Mouse (Mus musculus): ENCODE data around the gene Wfdc1. TPM values are rescaled to one million over a fixed set of nuclear protein-coding genes. Genes with fewer than 3 reads are reported as not detected.

Wfdc1 gene
- total and polyA plus RNA-seq, 2 experiments from 2014 or later, result 22.4 to 55.0 TPM

DNA sequence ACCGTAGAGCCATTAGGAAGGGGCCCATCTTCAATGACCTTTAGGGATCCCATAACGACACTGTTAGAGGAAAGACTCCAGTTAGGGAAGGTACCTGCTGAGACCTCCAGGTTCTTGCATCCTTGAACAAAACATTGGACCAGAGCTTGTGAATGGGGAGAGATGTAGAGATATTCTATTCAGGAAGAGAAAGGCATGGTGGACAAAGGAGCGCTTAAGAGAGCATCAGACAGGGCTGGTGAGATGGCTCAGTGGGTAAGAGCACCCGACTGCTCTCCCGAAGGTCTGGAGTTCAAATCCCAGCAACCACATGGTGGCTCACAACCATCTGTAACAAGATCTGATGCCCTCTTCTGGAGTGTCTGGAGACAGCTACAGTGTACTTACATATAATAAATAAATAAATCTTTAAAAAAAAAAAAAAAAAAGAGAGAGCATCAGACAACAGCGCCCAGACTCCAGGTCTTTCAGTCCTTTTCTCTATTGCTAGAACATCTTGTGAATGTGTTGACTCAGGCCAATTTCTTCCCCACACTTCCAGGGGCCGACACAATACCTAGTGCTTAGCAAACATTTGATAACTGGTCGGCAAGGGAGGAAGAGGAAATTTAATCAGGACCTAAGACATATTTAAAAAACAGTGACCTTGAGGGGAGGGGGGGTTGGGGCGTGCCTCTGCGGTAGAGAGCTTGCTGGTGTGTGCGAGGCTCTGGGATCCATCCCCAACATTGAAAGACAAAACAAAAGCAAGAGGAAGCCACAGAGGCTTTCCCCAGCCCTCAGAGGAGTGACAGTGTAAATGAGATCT is 71.1 kb downstream of the Wfdc1 start:
- Histone ChIP-seq H3K27ac (ENCODE audit: low read depth) (no peak overlapping the region), H3K9ac (replicated peaks; ENCODE audit: low read depth, low read length) (no peak overlapping the region), H3K9me3 (replicated peaks; ENCODE audit: control insufficient read depth, low read length) (no peaks in the 10 kb centered on the region), H3K4me3 (ENCODE audit: low read depth, low read length) (no peak overlapping the region), H3K4me2 (ENCODE audit: low read depth, low read length) (no peak overlapping the region), H3K27me3 (ENCODE audit: control insufficient read depth, insufficient read depth, low read length) (no peaks in the 10 kb centered on the region), H3K4me1 (ENCODE audit: control insufficient read depth, insufficient read depth) (no peaks in the 10 kb centered on the region), H3K36me3 (replicated peaks; ENCODE audit: control insufficient read depth, insufficient read depth, low read length) (no peaks in the 10 kb centered on the region)
- TF ChIP-seq EP300 (IDR thresholded peaks at IDR 0.05; ENCODE audit: low read depth) (no peak), CTCF (IDR thresholded peaks at IDR 0.05; ENCODE audit: low read depth) (no peak)
- 70% methylated on average over 11 of the region's 11 CpGs for WGBS
- ATAC-seq (ENCODE audit: insufficient read depth, low read depth) (no peak), DNase-seq (ENCODE audit: low spot score) (no peak)

Other genes starting within 250 kb of the Wfdc1 start
- not detected in 2 replicates for gene Osgin1, start 232.2 kb upstream of the Wfdc1 start, total RNA-seq (2014; rRNA removed; ENCODE audit: low replicate concordance)
- 0.38 and 1.0 TPM in 2 replicates for gene Osgin1, start 232.2 kb upstream of the Wfdc1 start, polyA plus RNA-seq (2015; fragmentation: Nextera tagmentation; extraction: Ambion mirVana)
- gene Necab2, start 219.6 kb upstream of the Wfdc1 start, total RNA-seq (2014; rRNA removed; ENCODE audit: low replicate concordance), result not detected in 2 replicates
- gene Necab2, start 219.6 kb upstream of the Wfdc1 start, polyA plus RNA-seq (2015; fragmentation: Nextera tagmentation; extraction: Ambion mirVana), result 0.07 TPM in 1 of 2 replicates, not detected in the other
- gene Slc38a8, start 164.7 kb upstream of the Wfdc1 start, total RNA-seq (2014; rRNA removed; ENCODE audit: low replicate concordance), result not detected in 2 replicates
- not detected in 2 replicates for gene Slc38a8, start 164.7 kb upstream of the Wfdc1 start, polyA plus RNA-seq (2015; fragmentation: Nextera tagmentation; extraction: Ambion mirVana)
- 62.1 and 68.7 TPM in 2 replicates for gene Mbtps1, start 107.6 kb upstream of the Wfdc1 start, total RNA-seq (2014; rRNA removed; ENCODE audit: low replicate concordance)
- gene Mbtps1, start 107.6 kb upstream of the Wfdc1 start, polyA plus RNA-seq (2015; fragmentation: Nextera tagmentation; extraction: Ambion mirVana), result 36.9 and 37.1 TPM in 2 replicates
- 25.0 and 36.3 TPM in 2 replicates for gene Hsdl1, start 91.2 kb upstream of the Wfdc1 start, total RNA-seq (2014; rRNA removed; ENCODE audit: low replicate concordance)
- gene Hsdl1, start 91.2 kb upstream of the Wfdc1 start, polyA plus RNA-seq (2015; fragmentation: Nextera tagmentation; extraction: Ambion mirVana), result 20.6 and 21.2 TPM in 2 replicates
- gene Dnaaf1, start 91.1 kb upstream of the Wfdc1 start, total RNA-seq (2014; rRNA removed; ENCODE audit: low replicate concordance), result not detected in 2 replicates
- gene Dnaaf1, start 91.1 kb upstream of the Wfdc1 start, polyA plus RNA-seq (2015; fragmentation: Nextera tagmentation; extraction: Ambion mirVana), result 0.07 and 0.41 TPM in 2 replicates
- gene Taf1c, start 61.1 kb upstream of the Wfdc1 start, total RNA-seq (2014; rRNA removed; ENCODE audit: low replicate concordance), result 5.3 and 5.6 TPM in 2 replicates
- gene Taf1c, start 61.1 kb upstream of the Wfdc1 start, polyA plus RNA-seq (2015; fragmentation: Nextera tagmentation; extraction: Ambion mirVana), result 3.4 and 3.7 TPM in 2 replicates
- gene Adad2, start 53.6 kb upstream of the Wfdc1 start, total RNA-seq (2014; rRNA removed; ENCODE audit: low replicate concordance), result not detected in 2 replicates
- gene Adad2, start 53.6 kb upstream of the Wfdc1 start, polyA plus RNA-seq (2015; fragmentation: Nextera tagmentation; extraction: Ambion mirVana), result not detected in 2 replicates
- not detected in 2 replicates for gene Kcng4, start 30.7 kb upstream of the Wfdc1 start, total RNA-seq (2014; rRNA removed; ENCODE audit: low replicate concordance)
- gene Kcng4, start 30.7 kb upstream of the Wfdc1 start, polyA plus RNA-seq (2015; fragmentation: Nextera tagmentation; extraction: Ambion mirVana), result 0.04 and 0.10 TPM in 2 replicates
- gene Atp2c2, start 33.6 kb downstream of the Wfdc1 start, total RNA-seq (2014; rRNA removed; ENCODE audit: low replicate concordance), result not detected in 2 replicates
- gene Atp2c2, start 33.6 kb downstream of the Wfdc1 start, polyA plus RNA-seq (2015; fragmentation: Nextera tagmentation; extraction: Ambion mirVana), result 0.12 and 0.21 TPM in 2 replicates
- 17.7 and 28.6 TPM in 2 replicates for gene Tldc1, start 112.1 kb downstream of the Wfdc1 start, total RNA-seq (2014; rRNA removed; ENCODE audit: low replicate concordance)
- 12.1 and 14.2 TPM in 2 replicates for gene Tldc1, start 112.1 kb downstream of the Wfdc1 start, polyA plus RNA-seq (2015; fragmentation: Nextera tagmentation; extraction: Ambion mirVana)
- gene Cotl1, start 174.2 kb downstream of the Wfdc1 start, total RNA-seq (2014; rRNA removed; ENCODE audit: low replicate concordance), result 28.3 and 79.5 TPM in 2 replicates
- gene Cotl1, start 174.2 kb downstream of the Wfdc1 start, polyA plus RNA-seq (2015; fragmentation: Nextera tagmentation; extraction: Ambion mirVana), result 15.4 and 22.3 TPM in 2 replicates
- 6.5 and 10.0 TPM in 2 replicates for gene Klhl36, start 195.9 kb downstream of the Wfdc1 start, total RNA-seq (2014; rRNA removed; ENCODE audit: low replicate concordance)
- gene Klhl36, start 195.9 kb downstream of the Wfdc1 start, polyA plus RNA-seq (2015; fragmentation: Nextera tagmentation; extraction: Ambion mirVana), result 6.7 and 6.9 TPM in 2 replicates
- gene Usp10, start 244.0 kb downstream of the Wfdc1 start, total RNA-seq (2014; rRNA removed; ENCODE audit: low replicate concordance), result 36.6 and 44.0 TPM in 2 replicates
- 47.7 and 54.9 TPM in 2 replicates for gene Usp10, start 244.0 kb downstream of the Wfdc1 start, polyA plus RNA-seq (2015; fragmentation: Nextera tagmentation; extraction: Ambion mirVana)
- 17.3 and 29.1 TPM in 2 replicates for gene Gm20388, start 244.5 kb downstream of the Wfdc1 start, total RNA-seq (2014; rRNA removed; ENCODE audit: low replicate concordance)
- not detected in 2 replicates for gene Gm20388, start 244.5 kb downstream of the Wfdc1 start, polyA plus RNA-seq (2015; fragmentation: Nextera tagmentation; extraction: Ambion mirVana)